Mouse (Mus musculus): ENCODE results near the gene Btbd2. TPM values are rescaled to one million over a fixed set of nuclear protein-coding genes. Genes with fewer than 3 reads are reported as not detected.
A peak's percentile ranks its signal among the peaks of the same experiment; 100 is the strongest.

Gene Btbd2
- polyA plus RNA-seq, 1 experiment from 2014 or later = 87.5 TPM

GRCm38 (mm10) chr10:80697393-80697787, 40.5 kb upstream of the Btbd2 start:
- H3K36me3 ChIP-seq = peaks cover 5% of the 10 kb centered on the region; the same call in 1 of the 2 replicates
- peaks cover 30% of the 10 kb centered on the region for H3K4me1 ChIP-seq
- H3K9ac ChIP-seq (replicated peaks) = no peak overlapping the region
- H3K4me2 ChIP-seq (replicated peaks) = no peak overlapping the region
- no peak overlapping the region for H3K27ac ChIP-seq (replicated peaks)
- no peaks in the 10 kb centered on the region for H3K27me3 ChIP-seq
- ATAC-seq (replicated peaks) = no peak
- no peaks in the 10 kb centered on the region for H3K9me3 ChIP-seq
- H3K4me3 ChIP-seq = no peak overlapping the region
- whole genome bisulfite sequencing = 96% methylated on average over 8 of the region's 8 CpGs

GRCm38 (mm10) chr10:80696502-80697392, 39.9 kb upstream of the Btbd2 start:
- H3K4me1 ChIP-seq = peaks cover 30% of the 10 kb centered on the region
- H3K4me2 ChIP-seq (replicated peaks) = no peak overlapping the region
- 83% methylated on average over 12 of the region's 12 CpGs for WGBS
- no peak for ATAC-seq (replicated peaks)
- no peak overlapping the region for H3K9ac ChIP-seq (replicated peaks)
- H3K4me3 ChIP-seq = no peak overlapping the region
- peaks cover 5% of the 10 kb centered on the region; the same call in 1 of the 2 replicates for H3K36me3 ChIP-seq
- H3K27ac ChIP-seq (replicated peaks) = no peak overlapping the region
- no peaks in the 10 kb centered on the region for H3K9me3 ChIP-seq
- no peaks in the 10 kb centered on the region for H3K27me3 ChIP-seq

- no peak for ATAC-seq (replicated peaks)
- WGBS = 71% methylated on average over 10 of the region's 10 CpGs
Measured at GRCm38 (mm10) chr10:80695801-80696501, 39.1 kb upstream of the Btbd2 start.

GRCm38 (mm10) chr10:80695186-80695585, 38.3 kb upstream of the Btbd2 start:
- no peak overlapping the region for H3K4me3 ChIP-seq
- no peak overlapping the region for H3K27ac ChIP-seq (replicated peaks)
- 87% methylated on average over 2 of the region's 2 CpGs for WGBS
- H3K36me3 ChIP-seq = peaks cover 15% of the 10 kb centered on the region
- ATAC-seq (replicated peaks) = no peak
- H3K4me2 ChIP-seq (replicated peaks) = no peak overlapping the region
- H3K4me1 ChIP-seq = peaks cover 16% of the 10 kb centered on the region
- H3K9ac ChIP-seq (replicated peaks) = no peak overlapping the region
- H3K27me3 ChIP-seq = no peaks in the 10 kb centered on the region
- no peaks in the 10 kb centered on the region for H3K9me3 ChIP-seq

More at GRCm38 (mm10) chr10:80695801-80696501, 39.1 kb upstream of the Btbd2 start:
- Histone ChIP-seq H3K4me3 (no peak overlapping the region), H3K4me2 (replicated peaks) (no peak overlapping the region), H3K9ac (replicated peaks) (no peak overlapping the region), H3K36me3 (peaks cover 8% of the 10 kb centered on the region), H3K27ac (replicated peaks) (no peak overlapping the region), H3K9me3 (no peaks in the 10 kb centered on the region), H3K4me1 (peaks cover 24% of the 10 kb centered on the region), H3K27me3 (no peaks in the 10 kb centered on the region)

- no peaks in the 10 kb centered on the region for H3K27me3 ChIP-seq
- H3K4me1 ChIP-seq = peaks cover 11% of the 10 kb centered on the region; the same call in 1 of the 2 replicates
- H3K4me3 ChIP-seq = no peak overlapping the region
- no peaks in the 10 kb centered on the region for H3K9me3 ChIP-seq
- H3K36me3 ChIP-seq = peaks cover 24% of the 10 kb centered on the region
- ATAC-seq (replicated peaks) = no peak
- H3K9ac ChIP-seq (replicated peaks) = no peak overlapping the region
- H3K27ac ChIP-seq (replicated peaks) = no peak overlapping the region
- H3K4me2 ChIP-seq (replicated peaks) = no peak overlapping the region
- 90% methylated on average over 13 of the region's 13 CpGs for WGBS
Measured at GRCm38 (mm10) chr10:80694159-80694938, 37.5 kb upstream of the Btbd2 start.

- H3K27me3 ChIP-seq = no peaks in the 10 kb centered on the region
- no peaks in the 10 kb centered on the region for H3K9me3 ChIP-seq
- no peak for ATAC-seq (replicated peaks)
- H3K27ac ChIP-seq (replicated peaks) = no peak overlapping the region
- 93% methylated on average over 12 of the region's 12 CpGs for WGBS
- no peak overlapping the region for H3K9ac ChIP-seq (replicated peaks)
- H3K4me3 ChIP-seq = no peak overlapping the region
- H3K4me2 ChIP-seq (replicated peaks) = no peak overlapping the region
- peaks cover 30% of the 10 kb centered on the region for H3K36me3 ChIP-seq
- H3K4me1 ChIP-seq = peaks cover 7% of the 10 kb centered on the region; the same call in 1 of the 2 replicates
Measured at GRCm38 (mm10) chr10:80693401-80694045, 36.7 kb upstream of the Btbd2 start.

- 87% methylated on average over 14 of the region's 14 CpGs for WGBS
- peaks cover 33% of the 10 kb centered on the region for H3K36me3 ChIP-seq
- no peaks in the 10 kb centered on the region for H3K4me1 ChIP-seq
- no peak for ATAC-seq (replicated peaks)
- no peak overlapping the region for H3K4me3 ChIP-seq
- H3K9ac ChIP-seq (replicated peaks) = no peak overlapping the region
- no peak overlapping the region for H3K4me2 ChIP-seq (replicated peaks)
- H3K9me3 ChIP-seq = no peaks in the 10 kb centered on the region
- H3K27me3 ChIP-seq = no peaks in the 10 kb centered on the region
- no peak overlapping the region for H3K27ac ChIP-seq (replicated peaks)
Measured at GRCm38 (mm10) chr10:80692249-80693165, 35.6 kb upstream of the Btbd2 start.

- no peak overlapping the region for H3K4me3 ChIP-seq
- no peaks in the 10 kb centered on the region for H3K9me3 ChIP-seq
- 41% methylated on average over 5 of the region's 5 CpGs for WGBS
- peaks cover 67% of the 10 kb centered on the region for H3K36me3 ChIP-seq
- H3K9ac ChIP-seq (replicated peaks) = no peak overlapping the region
- no peak overlapping the region for H3K4me2 ChIP-seq (replicated peaks)
- no peak overlapping the region for H3K27ac ChIP-seq (replicated peaks)
- no peaks in the 10 kb centered on the region for H3K27me3 ChIP-seq
- ATAC-seq (replicated peaks) = peak; percentile 76
- H3K4me1 ChIP-seq = no peaks in the 10 kb centered on the region
Measured at GRCm38 (mm10) chr10:80687850-80688249, 31.0 kb upstream of the Btbd2 start.

- no peak for ATAC-seq (replicated peaks)
- H3K27me3 ChIP-seq = no peaks in the 10 kb centered on the region
- 93% methylated on average over 3 of the region's 3 CpGs for WGBS
- peaks cover 67% of the 10 kb centered on the region for H3K36me3 ChIP-seq
- no peaks in the 10 kb centered on the region for H3K4me1 ChIP-seq
- H3K4me2 ChIP-seq (replicated peaks) = no peak overlapping the region
- H3K4me3 ChIP-seq = no peak overlapping the region
- H3K9ac ChIP-seq (replicated peaks) = no peak overlapping the region
- no peaks in the 10 kb centered on the region for H3K9me3 ChIP-seq
- no peak overlapping the region for H3K27ac ChIP-seq (replicated peaks)
Measured at GRCm38 (mm10) chr10:80686617-80687016, 29.7 kb upstream of the Btbd2 start.

- WGBS = 91% methylated on average over 4 of the region's 4 CpGs
- Histone ChIP-seq H3K4me3 (no peak overlapping the region), H3K4me1 (no peaks in the 10 kb centered on the region), H3K9ac (replicated peaks) (no peak overlapping the region), H3K36me3 (peaks cover 54% of the 10 kb centered on the region), H3K9me3 (no peaks in the 10 kb centered on the region), H3K27me3 (no peaks in the 10 kb centered on the region), H3K4me2 (replicated peaks) (no peak overlapping the region), H3K27ac (replicated peaks) (no peak overlapping the region)
- ATAC-seq (replicated peaks) = no peak
Measured at GRCm38 (mm10) chr10:80684984-80685383, 28.1 kb upstream of the Btbd2 start.

GRCm38 (mm10) chr10:80684214-80684613, 27.3 kb upstream of the Btbd2 start:
- no peak for ATAC-seq (replicated peaks)
- H3K9me3 ChIP-seq = no peaks in the 10 kb centered on the region
- no peak overlapping the region for H3K4me2 ChIP-seq (replicated peaks)
- H3K4me3 ChIP-seq = no peak overlapping the region
- no peaks in the 10 kb centered on the region for H3K27me3 ChIP-seq
- WGBS = 62% methylated on average over 6 of the region's 6 CpGs
- H3K36me3 ChIP-seq = peaks cover 46% of the 10 kb centered on the region
- H3K27ac ChIP-seq (replicated peaks) = no peak overlapping the region
- no peak overlapping the region for H3K9ac ChIP-seq (replicated peaks)
- peaks cover 5% of the 10 kb centered on the region for H3K4me1 ChIP-seq
